Mouse (Mus musculus): ENCODE measurements around the gene Scarf1. TPM values are rescaled to one million over a fixed set of nuclear protein-coding genes. Genes with fewer than 3 reads are reported as not detected.

Scarf1 gene
- total and polyA plus RNA-seq, 3 experiments = 0.24 to 0.90 (median 0.76) TPM

GRCm38 (mm10) chr11:75498126-75498525, 15.2 kb upstream of the Scarf1 start:
- no peaks in the 10 kb centered on the region for H3K27me3 ChIP-seq (replicated peaks)
- H3K79me2 ChIP-seq (replicated peaks; ENCODE audit: control insufficient read depth, extremely low read depth, insufficient read depth, poor library complexity, severe bottlenecking) = peaks cover 3% of the 10 kb centered on the region
- no peak for TF ChIP-seq JUN (IDR thresholded peaks at IDR 0.05; ENCODE audit: insufficient read depth, low read depth, low read length)
- no peak for TF ChIP-seq USF1 (IDR thresholded peaks at IDR 0.05; ENCODE audit: low read depth, low read length)
- no peak for TF ChIP-seq E2F4 (IDR thresholded peaks at IDR 0.05; ENCODE audit: insufficient replicate concordance, low read depth, low read length)
- TF ChIP-seq IRF4 (IDR thresholded peaks at IDR 0.05; ENCODE audit: low read depth, low read length) = no peak
- TF ChIP-seq MYC (IDR thresholded peaks at IDR 0.05; ENCODE audit: low read depth, low read length) = no peak
- TF ChIP-seq GABPA (IDR thresholded peaks at IDR 0.05; ENCODE audit: insufficient replicate concordance, low read depth, low read length) = no peak
- TF ChIP-seq NRF1 (IDR thresholded peaks at IDR 0.05; ENCODE audit: low read depth, low read length) = no peak
- H3K9me3 ChIP-seq (replicated peaks; ENCODE audit: low read length) = no peaks in the 10 kb centered on the region
- no peak overlapping the region for H3K9ac ChIP-seq (ENCODE audit: insufficient read depth, low read depth)
- H3K4me3 ChIP-seq (replicated peaks in 1 of 3; ENCODE audit: low read depth in 2 of 3, low read length in 2 of 3, poor library complexity in 1 of 3) = no peak overlapping the region
- DNase-seq (ENCODE audit: extremely low read depth) = no peak
- H3K4me2 ChIP-seq (ENCODE audit: insufficient read depth, low read depth, poor library complexity, severe bottlenecking) = no peak overlapping the region
- H3K27ac ChIP-seq (ENCODE audit: insufficient read depth, low read depth) = no peak overlapping the region
- H3K36me3 ChIP-seq (replicated peaks in 1 of 2; ENCODE audit: control insufficient read depth in 1 of 2, insufficient read depth in 1 of 2, low read length in 1 of 2) = peaks cover 93 to 98% of the 10 kb centered on the region in 2 experiments
- peaks cover 0 to 11% of the 10 kb centered on the region in 2 experiments; a peak in 2 of 4 replicates for H3K4me1 ChIP-seq (ENCODE audit: control insufficient read depth in 1 of 2, insufficient read depth in 2 of 2)
- dilution Hi-C loops (cut with MboI; ENCODE audit: extremely low pct_ligation_motif_present, extremely low pct_unique_long_range_greater_than_20kb, low sequenced_read_pairs) = no loop called here
- in situ Hi-C loops (cut with MboI; ENCODE audit: low pct_ligation_motif_present, low pct_unique_long_range_greater_than_20kb, low sequenced_read_pairs) = no loop called here

- H3K9me3 ChIP-seq (replicated peaks; ENCODE audit: low read length) = peaks cover 7% of the 10 kb centered on the region
- dilution Hi-C loops (cut with MboI; ENCODE audit: extremely low pct_ligation_motif_present, extremely low pct_unique_long_range_greater_than_20kb, low sequenced_read_pairs) (no loop called here), in situ Hi-C loops (cut with MboI; ENCODE audit: low pct_ligation_motif_present, low pct_unique_long_range_greater_than_20kb, low sequenced_read_pairs) (no loop called here)
- H3K79me2 ChIP-seq (replicated peaks; ENCODE audit: control insufficient read depth, extremely low read depth, insufficient read depth, poor library complexity, severe bottlenecking) = no peaks in the 10 kb centered on the region
- H3K27ac ChIP-seq (ENCODE audit: insufficient read depth, low read depth) = no peak overlapping the region
- no peak overlapping the region for H3K4me2 ChIP-seq (ENCODE audit: insufficient read depth, low read depth, poor library complexity, severe bottlenecking)
- no peak overlapping the region for H3K4me3 ChIP-seq (replicated peaks in 1 of 3; ENCODE audit: low read depth in 2 of 3, low read length in 2 of 3, poor library complexity in 1 of 3)
- TF ChIP-seq MYC (IDR thresholded peaks at IDR 0.05; ENCODE audit: low read depth, low read length) (no peak), UBTF (IDR thresholded peaks at IDR 0.05; ENCODE audit: low read depth, low read length) (no peak), SIN3A (IDR thresholded peaks at IDR 0.05; ENCODE audit: low read length) (no peak), GABPA (IDR thresholded peaks at IDR 0.05; ENCODE audit: insufficient replicate concordance, low read depth, low read length) (no peak), USF2 (conservative IDR thresholded peaks at IDR 0.05; ENCODE audit: low read depth, low read length) (no peak), E2F4 (IDR thresholded peaks at IDR 0.05; ENCODE audit: insufficient replicate concordance, low read depth, low read length) (no peak), CHD1 (IDR thresholded peaks at IDR 0.05; ENCODE audit: low read depth, low read length) (no peak), MAZ (IDR thresholded peaks at IDR 0.05; ENCODE audit: low read depth, low read length) (no peak)
- peaks cover 89 to 94% of the 10 kb centered on the region in 2 experiments for H3K36me3 ChIP-seq (replicated peaks in 1 of 2; ENCODE audit: control insufficient read depth in 1 of 2, insufficient read depth in 1 of 2, low read length in 1 of 2)
- no peak overlapping the region for H3K9ac ChIP-seq (ENCODE audit: insufficient read depth, low read depth)
- H3K27me3 ChIP-seq (replicated peaks) = no peaks in the 10 kb centered on the region
- no peaks in the 10 kb centered on the region for H3K4me1 ChIP-seq (ENCODE audit: control insufficient read depth in 1 of 2, insufficient read depth in 2 of 2)
- no peak for DNase-seq (ENCODE audit: extremely low read depth)
Measured at GRCm38 (mm10) chr11:75508162-75508561, 5.2 kb upstream of the Scarf1 start.

- in situ Hi-C loops (cut with MboI; ENCODE audit: low pct_ligation_motif_present, low pct_unique_long_range_greater_than_20kb, low sequenced_read_pairs) = no loop called here
- H3K27ac ChIP-seq (ENCODE audit: insufficient read depth, low read depth) = no peak overlapping the region
- no peak for DNase-seq (ENCODE audit: extremely low read depth)
Measured at GRCm38 (mm10) chr11:75508904-75509303, 4.4 kb upstream of the Scarf1 start.

More at GRCm38 (mm10) chr11:75508904-75509303, 4.4 kb upstream of the Scarf1 start:
- no peak overlapping the region for H3K4me3 ChIP-seq (replicated peaks in 1 of 3; ENCODE audit: low read depth in 2 of 3, low read length in 2 of 3, poor library complexity in 1 of 3)
- H3K27me3 ChIP-seq (replicated peaks) = no peaks in the 10 kb centered on the region
- H3K4me1 ChIP-seq (ENCODE audit: control insufficient read depth in 1 of 2, insufficient read depth in 2 of 2) = no peaks in the 10 kb centered on the region
- H3K36me3 ChIP-seq (replicated peaks in 1 of 2; ENCODE audit: control insufficient read depth in 1 of 2, insufficient read depth in 1 of 2, low read length in 1 of 2) = peaks cover 85 to 95% of the 10 kb centered on the region in 2 experiments
- no peak overlapping the region for H3K4me2 ChIP-seq (ENCODE audit: insufficient read depth, low read depth, poor library complexity, severe bottlenecking)
- dilution Hi-C loops (cut with MboI; ENCODE audit: extremely low pct_ligation_motif_present, extremely low pct_unique_long_range_greater_than_20kb, low sequenced_read_pairs) = no loop called here
- H3K9ac ChIP-seq (ENCODE audit: insufficient read depth, low read depth) = no peak overlapping the region
- no peaks in the 10 kb centered on the region for H3K79me2 ChIP-seq (replicated peaks; ENCODE audit: control insufficient read depth, extremely low read depth, insufficient read depth, poor library complexity, severe bottlenecking)
- TF ChIP-seq CTCF (conservative IDR thresholded peaks at IDR 0.05 in 1 of 2, IDR thresholded peaks at IDR 0.05 in 1 of 2; ENCODE audit: low read depth in 2 of 2, low read length in 2 of 2) = no peak
- TF ChIP-seq MAZ (IDR thresholded peaks at IDR 0.05; ENCODE audit: low read depth, low read length) = no peak
- TF ChIP-seq MYC (IDR thresholded peaks at IDR 0.05; ENCODE audit: low read depth, low read length) = no peak
- no peak for TF ChIP-seq ETS1 (conservative IDR thresholded peaks at IDR 0.05; ENCODE audit: low read depth, low read length)
- no peak for TF ChIP-seq HCFC1 (IDR thresholded peaks at IDR 0.05; ENCODE audit: low read depth, low read length)
- H3K9me3 ChIP-seq (replicated peaks; ENCODE audit: low read length) = peaks cover 7% of the 10 kb centered on the region

All from CH12.LX (cell line).